Mouse (Mus musculus) embryonic facial prominence, embryonic 15.5 days (tissue): ENCODE results near the gene Arpp19. TPM values are rescaled to one million over a fixed set of nuclear protein-coding genes. Genes with fewer than 3 reads are reported as not detected.

ENCODE experiments used
- ATAC-seq: fragments of 200-750 bp; cut with Nextera tagmentation; 2 replicates; pipeline ENCODE4 v1.8.0; 2017; ENCODE audit warnings: low read depth, moderate TSS enrichment; ENCODE audit not compliant: insufficient number of reproducible peaks, low FRiP score, low TSS enrichment
- H3K27ac ChIP-seq: fragments of 300-500 bp; sonication (generic); replicated peaks from 2 replicates; pipeline ENCODE4 v1.5.1; 2015; ENCODE audit warnings: mild to moderate bottlenecking, inconsistent platforms
- H3K27me3 ChIP-seq: fragments of 300-500 bp; sonication (generic); 2 replicates; pipeline ENCODE4 v1.6.1; 2015; ENCODE audit warnings: inconsistent platforms
- H3K36me3 ChIP-seq: fragments of 300-500 bp; sonication (generic); 2 replicates; pipeline ENCODE4 v1.6.1; 2015; ENCODE audit warnings: mild to moderate bottlenecking, inconsistent platforms
- H3K4me1 ChIP-seq: fragments of 300-500 bp; sonication (generic); 2 replicates; pipeline ENCODE4 v1.6.1; 2015; ENCODE audit warnings: inconsistent platforms
- H3K4me2 ChIP-seq: fragments of 300-500 bp; sonication (generic); replicated peaks from 2 replicates; pipeline ENCODE4 v1.6.1; 2015; ENCODE audit warnings: mild to moderate bottlenecking, inconsistent platforms
- H3K4me3 ChIP-seq: fragments of 300-500 bp; sonication (generic); replicated peaks from 2 replicates; pipeline ENCODE4 v1.5.1; 2015; ENCODE audit warnings: mild to moderate bottlenecking, inconsistent platforms
- H3K9ac ChIP-seq: fragments of 300-500 bp; sonication (generic); 2 replicates; pipeline ENCODE4 v1.6.1; 2015; ENCODE audit warnings: inconsistent platforms
- H3K9me3 ChIP-seq: fragments of 300-500 bp; sonication (generic); replicated peaks from 2 replicates; pipeline ENCODE4 v1.6.1; 2016; ENCODE audit warnings: inconsistent platforms
- WGBS: fragments of 180-500 bp; shearing (Covaris S2); methylation state at CpG from one replicate; pipeline ENCODE4 v1.1.7; 2015; 5-methylcytosine and 5-hydroxymethylcytosine counted together
- polyA plus RNA-seq: library from polyadenylated mRNA; unstranded; fragments of >200 nt; fragmentation: Nextera tagmentation; extraction: Ambion mirVana; gene quantifications from 2 replicates; pipeline ENCODE4 v1.2.1, GENCODE M21; 2015

Gene Arpp19
- polyA plus RNA-seq, 1 experiment from 2014 or later = 262 TPM

GRCm38 (mm10) chr9:75070457-75071028, 33.1 kb downstream of the Arpp19 start, which contains the start of gene Myo5a:
Gene Myo5a (plus strand): TSS chr9:75071015.
- WGBS = 23% methylated on average over 23 of the region's 23 CpGs
- ATAC-seq = no peak; the same call in 1 of the 2 replicates
- Histone ChIP-seq H3K4me1 (peaks cover 9% of the 10 kb centered on the region), H3K27me3 (no peaks in the 10 kb centered on the region), H3K36me3 (no peaks in the 10 kb centered on the region), H3K9me3 (no peaks in the 10 kb centered on the region), H3K4me2 (peak within 1 kb of the TSS; percentile 80), H3K4me3 (peak within 1 kb of the TSS; percentile 91), H3K27ac (peak within 1 kb of the TSS; percentile 94), H3K9ac (peak within 1 kb of the TSS; percentile 80)

- under 1% methylated on average over 90 of the region's 92 CpGs for WGBS
- H3K4me3 ChIP-seq = peak overlapping the region; percentile 91
- H3K4me1 ChIP-seq = peaks cover 9% of the 10 kb centered on the region
- peak; percentile 98 for ATAC-seq
- H3K36me3 ChIP-seq = no peaks in the 10 kb centered on the region
- peak overlapping the region; percentile 80 for H3K9ac ChIP-seq
- H3K27ac ChIP-seq = peak overlapping the region; percentile 94
- H3K9me3 ChIP-seq = no peaks in the 10 kb centered on the region
- H3K4me2 ChIP-seq = peak overlapping the region; percentile 80
- no peaks in the 10 kb centered on the region for H3K27me3 ChIP-seq
Observed at GRCm38 (mm10) chr9:75071029-75071705, 33.8 kb downstream of the Arpp19 start.

- ATAC-seq = peak; percentile 39
- Histone ChIP-seq H3K4me2 (peak overlapping the region; percentile 80), H3K9ac (peak overlapping the region; percentile 80), H3K27me3 (no peaks in the 10 kb centered on the region), H3K9me3 (no peaks in the 10 kb centered on the region), H3K36me3 (no peaks in the 10 kb centered on the region), H3K4me1 (peaks cover 9% of the 10 kb centered on the region), H3K27ac (peak overlapping the region; percentile 94), H3K4me3 (peak overlapping the region; percentile 91)
- WGBS = under 1% methylated on average over 29 of the region's 29 CpGs
Observed at GRCm38 (mm10) chr9:75071706-75072192, 34.3 kb downstream of the Arpp19 start.

GRCm38 (mm10) chr9:75072361-75072760, 34.9 kb downstream of the Arpp19 start:
- H3K4me2 ChIP-seq = peak overlapping the region; percentile 80
- H3K4me1 ChIP-seq = peaks cover 9% of the 10 kb centered on the region
- no peak for ATAC-seq
- H3K4me3 ChIP-seq = peak overlapping the region; percentile 91
- no peaks in the 10 kb centered on the region for H3K27me3 ChIP-seq
- no peaks in the 10 kb centered on the region for H3K36me3 ChIP-seq
- peak overlapping the region; percentile 80; the same call in 1 of the 2 replicates for H3K9ac ChIP-seq
- WGBS = 19% methylated on average over 3 of the region's 3 CpGs
- no peaks in the 10 kb centered on the region for H3K9me3 ChIP-seq
- H3K27ac ChIP-seq = no peak overlapping the region; the same call in 1 of the 2 replicates

- ATAC-seq = no peak
- no peak overlapping the region for H3K4me3 ChIP-seq
- peaks cover 3% of the 10 kb centered on the region; the same call in 1 of the 2 replicates for H3K4me1 ChIP-seq
- no peak overlapping the region for H3K9ac ChIP-seq
- H3K9me3 ChIP-seq = no peaks in the 10 kb centered on the region
- H3K4me2 ChIP-seq = no peak overlapping the region
- H3K36me3 ChIP-seq = no peaks in the 10 kb centered on the region
- H3K27me3 ChIP-seq = no peaks in the 10 kb centered on the region
- H3K27ac ChIP-seq = no peak overlapping the region
Observed at GRCm38 (mm10) chr9:75077191-75077590, 39.8 kb downstream of the Arpp19 start.

- no peak overlapping the region for H3K27ac ChIP-seq
- ATAC-seq = no peak
- no peak overlapping the region for H3K4me2 ChIP-seq
- H3K9me3 ChIP-seq = no peaks in the 10 kb centered on the region
- H3K36me3 ChIP-seq = no peaks in the 10 kb centered on the region
- H3K4me1 ChIP-seq = no peaks in the 10 kb centered on the region
- WGBS = 76% methylated on average over 5 of the region's 5 CpGs
- no peaks in the 10 kb centered on the region for H3K27me3 ChIP-seq
- no peak overlapping the region for H3K9ac ChIP-seq
- no peak overlapping the region for H3K4me3 ChIP-seq
Observed at GRCm38 (mm10) chr9:75085242-75085824, 47.9 kb downstream of the Arpp19 start.

GRCm38 (mm10) chr9:75087823-75088222, 50.4 kb downstream of the Arpp19 start:
- Histone ChIP-seq H3K4me3 (no peak overlapping the region), H3K27me3 (no peaks in the 10 kb centered on the region), H3K9ac (no peak overlapping the region), H3K4me1 (no peaks in the 10 kb centered on the region), H3K4me2 (no peak overlapping the region), H3K36me3 (no peaks in the 10 kb centered on the region), H3K27ac (no peak overlapping the region), H3K9me3 (no peaks in the 10 kb centered on the region)
- WGBS = 55% methylated on average over 2 of the region's 2 CpGs
- no peak for ATAC-seq

- WGBS = 74% methylated on average over 3 of the region's 3 CpGs
- no peaks in the 10 kb centered on the region for H3K9me3 ChIP-seq
- H3K27ac ChIP-seq = no peak overlapping the region
- H3K27me3 ChIP-seq = no peaks in the 10 kb centered on the region
- no peak overlapping the region for H3K4me2 ChIP-seq
- ATAC-seq = no peak
- no peaks in the 10 kb centered on the region for H3K36me3 ChIP-seq
- no peaks in the 10 kb centered on the region for H3K4me1 ChIP-seq
- H3K4me3 ChIP-seq = no peak overlapping the region
- no peak overlapping the region for H3K9ac ChIP-seq
Observed at GRCm38 (mm10) chr9:75089285-75089684, 51.9 kb downstream of the Arpp19 start.

- no peak for ATAC-seq
- Histone ChIP-seq H3K4me3 (no peak overlapping the region), H3K36me3 (no peaks in the 10 kb centered on the region), H3K4me1 (no peaks in the 10 kb centered on the region), H3K27me3 (no peaks in the 10 kb centered on the region), H3K9ac (no peak overlapping the region), H3K4me2 (no peak overlapping the region), H3K9me3 (no peaks in the 10 kb centered on the region), H3K27ac (no peak overlapping the region)
- WGBS = 73% methylated on average over 1 of the region's 1 CpGs
Observed at GRCm38 (mm10) chr9:75092134-75092533, 54.7 kb downstream of the Arpp19 start.

GRCm38 (mm10) chr9:75094762-75095161, 57.3 kb downstream of the Arpp19 start:
- Histone ChIP-seq H3K27me3 (no peaks in the 10 kb centered on the region), H3K4me3 (no peak overlapping the region), H3K4me2 (no peak overlapping the region), H3K36me3 (no peaks in the 10 kb centered on the region), H3K4me1 (no peaks in the 10 kb centered on the region), H3K9me3 (no peaks in the 10 kb centered on the region), H3K9ac (no peak overlapping the region), H3K27ac (no peak overlapping the region)
- 54% methylated on average over 3 of the region's 3 CpGs for WGBS
- no peak for ATAC-seq

GRCm38 (mm10) chr9:75098937-75099336, 61.5 kb downstream of the Arpp19 start:
- no peak overlapping the region for H3K4me2 ChIP-seq
- ATAC-seq = no peak
- 96% methylated on average over 9 of the region's 9 CpGs for WGBS

More at GRCm38 (mm10) chr9:75098937-75099336, 61.5 kb downstream of the Arpp19 start:
- no peaks in the 10 kb centered on the region for H3K27me3 ChIP-seq
- H3K9me3 ChIP-seq = no peaks in the 10 kb centered on the region
- H3K4me3 ChIP-seq = no peak overlapping the region
- H3K27ac ChIP-seq = no peak overlapping the region
- no peak overlapping the region for H3K9ac ChIP-seq
- no peaks in the 10 kb centered on the region for H3K4me1 ChIP-seq
- H3K36me3 ChIP-seq = no peaks in the 10 kb centered on the region
